Mouse (Mus musculus) brain, embryonic 14.5 days (tissue): ENCODE data around the gene Dnmt3a.

ENCODE experiments used
- CTCF ChIP-seq: fragments of 200-500 bp; IDR thresholded peaks from 2 replicates; pipeline ENCODE4 v1.5.1; 2012; ENCODE audit warnings: inconsistent platforms, mild to moderate bottlenecking, moderate library complexity, borderline replicate concordance; ENCODE audit not compliant: insufficient read depth, insufficient read length; ENCODE audit errors: extremely low read depth
- POLR2A ChIP-seq: fragments of 200-500 bp; IDR thresholded peaks from 2 replicates; pipeline ENCODE4 v1.6.1; 2012; ENCODE audit warnings: mild to moderate bottlenecking, inconsistent platforms, borderline replicate concordance; ENCODE audit not compliant: poor library complexity, insufficient read depth, insufficient read length, severe bottlenecking; ENCODE audit errors: extremely low read depth

GRCm38 (mm10) chr12:3780405-3780891 is 25.4 kb upstream of the Dnmt3a start:
- TF ChIP-seq POLR2A (no peak), CTCF (no peak)
